Mouse (Mus musculus) telencephalon, adult 2 months (tissue): ENCODE data around the gene Ascc2.
"Not testable (repeated sequence)": the region's sequence is repeated elsewhere in the genome, so short reads cannot be mapped to it uniquely, and the experiment has no call there.

Source experiments
- DNase-seq: peaks from one replicate; pipeline ENCODE4 v3.0.0-alpha.2; 2011; ENCODE audit warnings: low read depth, low spot score

The Ascc2 gene

DNA sequence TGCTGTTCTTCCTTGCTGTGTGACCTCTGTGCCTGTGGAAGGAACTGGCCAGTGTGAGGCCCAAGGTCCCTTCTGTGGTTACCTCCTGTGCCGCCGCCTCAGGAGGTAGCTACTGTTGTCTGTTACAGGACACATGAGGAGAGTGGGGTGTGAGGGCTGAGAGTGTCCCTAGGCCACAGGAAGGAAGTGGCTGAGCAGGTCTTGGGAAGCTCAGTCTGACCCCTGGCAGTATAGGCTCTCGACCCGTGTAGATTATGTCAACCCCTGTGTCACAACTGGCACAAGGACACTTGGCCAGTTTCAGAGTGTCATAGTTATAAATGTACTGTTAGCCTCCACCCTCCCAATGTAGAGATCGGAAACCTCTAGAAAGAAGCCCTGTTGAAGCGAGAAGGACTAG, 46.0 kb downstream of the Ascc2 start:
- DNase-seq = no peak

DNA sequence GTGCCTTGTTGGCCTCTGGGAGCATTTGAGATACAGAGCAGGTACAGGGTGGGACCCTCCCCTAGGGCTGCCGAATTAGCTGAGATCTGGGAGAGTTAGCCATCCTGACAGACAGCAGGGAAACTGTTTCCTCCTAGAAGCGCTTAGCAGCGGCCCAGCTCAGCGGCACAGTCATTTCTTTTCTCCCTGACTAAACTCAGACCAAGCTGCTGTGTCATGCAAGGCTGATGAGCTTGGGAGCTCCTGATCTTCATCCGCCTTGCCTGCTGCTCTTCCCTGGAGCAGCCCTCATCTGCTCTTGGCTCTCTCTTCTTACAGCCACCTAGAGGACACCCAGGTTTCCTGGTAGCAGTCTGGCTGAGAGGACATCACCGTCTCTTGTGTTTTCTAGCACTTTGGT, 46.6 kb downstream of the Ascc2 start:
- DNase-seq = no peak

DNA sequence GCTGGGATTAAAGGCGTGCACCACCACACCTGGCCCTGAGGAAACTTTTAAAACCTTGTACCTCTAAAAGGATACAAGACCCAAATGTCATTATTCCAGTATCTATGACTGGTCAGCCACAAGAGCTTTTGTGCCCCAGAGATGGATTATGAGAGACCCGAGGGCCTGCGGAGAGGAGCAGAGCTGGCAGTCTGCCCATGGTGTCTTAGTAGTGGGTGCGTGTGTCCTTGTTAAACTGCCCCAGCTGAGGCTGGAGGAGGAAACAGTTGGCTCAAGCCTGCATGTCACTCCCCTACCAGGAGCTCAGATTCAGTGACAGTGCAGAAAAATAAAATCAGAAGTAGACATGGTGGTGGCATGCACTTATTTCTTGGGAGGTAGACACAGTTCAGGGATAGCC, 47.5 kb downstream of the Ascc2 start:
- no peak for DNase-seq

DNA sequence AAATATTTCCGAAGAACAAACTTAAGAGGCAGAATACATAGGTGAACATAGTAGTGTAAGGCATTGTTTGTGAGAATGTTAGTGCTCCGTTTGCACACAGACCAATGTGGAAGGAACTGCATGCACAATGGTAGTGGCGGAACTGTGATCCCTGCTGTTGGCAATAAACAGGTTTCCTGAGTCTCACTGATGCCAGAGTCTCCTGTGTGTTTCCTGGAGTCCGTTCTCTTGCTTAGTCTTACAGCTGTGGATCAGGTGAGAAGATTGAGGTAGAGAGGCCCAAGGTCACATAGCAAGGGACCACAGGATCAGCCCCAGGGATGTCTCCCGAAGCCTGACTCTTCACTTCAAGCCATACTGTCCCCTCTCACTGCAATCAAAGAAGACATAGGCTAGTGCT, 48.0 kb downstream of the Ascc2 start:
- DNase-seq = no peak

GRCm38 (mm10) chr11:4687027-4687426, 49.5 kb downstream of the Ascc2 start:
- DNase-seq = no peak

GRCm38 (mm10) chr11:4687874-4688273, 50.3 kb downstream of the Ascc2 start:
- no peak for DNase-seq

DNA sequence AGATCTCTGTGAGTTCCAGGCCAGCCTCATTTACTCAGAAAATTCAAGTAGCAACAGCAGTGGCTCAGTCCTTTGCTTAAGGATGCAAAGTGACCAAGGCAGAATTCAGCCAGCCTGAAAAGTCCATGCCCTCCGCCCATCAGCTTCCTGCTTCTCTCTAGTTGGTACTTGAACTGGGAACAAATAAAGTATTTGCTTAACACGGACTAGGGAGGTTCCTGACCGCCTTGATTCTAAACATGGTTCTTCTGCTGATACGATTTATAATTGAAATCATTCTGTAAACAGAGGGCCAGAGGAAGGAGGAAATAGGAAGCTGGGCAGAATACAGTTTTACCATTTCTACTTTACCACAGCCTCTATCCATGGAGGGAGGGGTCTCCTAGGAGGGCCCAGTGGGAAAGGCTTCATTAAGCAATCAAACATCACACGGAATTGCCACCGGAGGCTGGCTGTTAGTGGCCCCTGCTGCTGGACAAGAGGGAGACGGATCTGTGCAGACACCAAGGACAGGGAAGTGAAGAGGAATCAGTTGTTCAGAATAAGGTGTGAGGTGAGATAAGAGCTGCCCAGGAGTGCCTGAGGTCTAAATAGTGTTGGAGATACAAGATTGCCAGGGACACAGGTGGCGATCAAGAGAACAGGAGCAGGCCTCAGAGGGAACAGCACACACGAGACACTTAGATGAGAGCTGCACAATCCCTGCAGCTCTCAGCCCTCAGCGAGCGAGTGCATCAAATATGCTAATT, 51.3 kb downstream of the Ascc2 start:
- no peak for DNase-seq

- no peak for DNase-seq
Observed at GRCm38 (mm10) chr11:4690353-4690752, 52.8 kb downstream of the Ascc2 start.

DNA sequence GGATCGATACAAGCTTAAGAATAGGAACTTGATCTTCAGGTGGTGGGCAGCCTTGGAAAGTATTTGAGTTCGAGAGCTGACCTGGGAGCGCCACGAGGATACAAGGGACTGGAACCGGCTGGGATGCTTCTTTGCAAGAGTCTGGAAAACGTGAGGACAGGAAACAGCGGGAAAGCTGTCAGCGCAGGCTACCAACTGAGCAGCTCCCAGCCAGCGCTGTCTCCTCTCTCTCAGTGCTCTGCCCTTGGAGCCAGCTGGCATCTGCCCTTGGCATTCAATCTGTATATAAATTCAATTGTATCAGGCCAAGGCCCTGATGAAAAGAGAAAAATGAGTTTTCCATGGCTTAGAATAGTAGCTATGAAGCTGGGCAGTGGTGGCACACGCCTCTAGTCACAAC, 53.7 kb downstream of the Ascc2 start:
- no peak for DNase-seq

DNA sequence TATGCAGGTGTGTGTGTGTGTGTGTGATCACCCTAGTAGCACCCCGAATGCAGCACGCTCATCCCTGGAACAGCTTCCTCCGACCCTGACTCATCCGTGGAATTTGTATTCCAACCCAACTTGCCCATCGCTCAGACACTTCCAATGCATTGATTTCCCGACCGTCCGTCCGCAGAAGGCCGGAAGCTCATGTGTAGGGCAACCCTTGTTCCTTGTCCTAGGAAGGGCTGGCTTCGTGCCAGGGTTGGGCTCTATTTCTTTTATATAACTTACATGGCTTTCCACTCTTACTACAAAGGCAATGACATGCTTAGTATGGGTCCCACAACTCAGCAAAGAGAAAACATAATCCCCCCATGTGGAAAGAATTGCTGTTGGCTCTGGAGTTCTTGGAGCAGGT, 54.6 kb downstream of the Ascc2 start:
- DNase-seq = no peak

- DNase-seq = peak; percentile 66
Observed at GRCm38 (mm10) chr11:4697043-4697983, 59.8 kb downstream of the Ascc2 start.

DNA sequence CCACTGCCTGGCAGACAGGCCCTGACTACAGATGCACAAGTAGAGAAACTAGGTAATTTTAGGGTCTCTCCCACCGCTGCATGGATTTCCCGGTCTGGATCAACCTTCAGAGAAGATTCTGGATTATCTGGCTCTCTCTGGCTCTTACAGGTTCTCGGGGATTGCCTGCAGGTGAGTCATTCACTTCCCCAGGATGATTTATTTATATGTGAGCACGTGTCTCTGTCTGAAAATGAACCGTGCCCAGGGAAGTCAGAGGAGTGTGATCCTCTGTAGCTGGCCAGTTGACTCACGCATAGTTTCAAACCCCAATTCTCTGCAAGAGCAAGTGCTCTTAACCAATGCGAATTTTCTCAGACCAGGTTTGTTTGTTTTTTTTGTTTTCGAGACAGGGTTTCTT, 63.2 kb downstream of the Ascc2 start:
- DNase-seq = no peak

DNA sequence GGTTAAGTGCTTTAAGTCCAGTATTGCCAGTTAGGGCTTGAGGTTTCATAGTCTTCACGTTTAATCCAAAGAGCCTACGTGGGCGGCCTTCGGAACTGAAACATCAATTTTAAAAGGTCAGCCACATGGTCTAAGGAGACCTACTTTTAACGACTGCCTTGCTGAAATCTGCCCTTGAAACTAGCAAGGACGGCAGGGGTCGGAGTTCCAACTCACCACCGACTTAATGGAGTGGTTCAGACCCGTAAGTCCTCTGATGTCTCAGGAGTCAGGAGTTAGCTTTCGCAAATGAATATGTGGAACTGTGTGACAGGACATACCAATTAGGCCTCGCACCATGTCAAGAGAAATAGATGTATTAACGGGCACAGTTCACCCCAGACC, 66.1 kb downstream of the Ascc2 start:
- DNase-seq = no peak

DNA sequence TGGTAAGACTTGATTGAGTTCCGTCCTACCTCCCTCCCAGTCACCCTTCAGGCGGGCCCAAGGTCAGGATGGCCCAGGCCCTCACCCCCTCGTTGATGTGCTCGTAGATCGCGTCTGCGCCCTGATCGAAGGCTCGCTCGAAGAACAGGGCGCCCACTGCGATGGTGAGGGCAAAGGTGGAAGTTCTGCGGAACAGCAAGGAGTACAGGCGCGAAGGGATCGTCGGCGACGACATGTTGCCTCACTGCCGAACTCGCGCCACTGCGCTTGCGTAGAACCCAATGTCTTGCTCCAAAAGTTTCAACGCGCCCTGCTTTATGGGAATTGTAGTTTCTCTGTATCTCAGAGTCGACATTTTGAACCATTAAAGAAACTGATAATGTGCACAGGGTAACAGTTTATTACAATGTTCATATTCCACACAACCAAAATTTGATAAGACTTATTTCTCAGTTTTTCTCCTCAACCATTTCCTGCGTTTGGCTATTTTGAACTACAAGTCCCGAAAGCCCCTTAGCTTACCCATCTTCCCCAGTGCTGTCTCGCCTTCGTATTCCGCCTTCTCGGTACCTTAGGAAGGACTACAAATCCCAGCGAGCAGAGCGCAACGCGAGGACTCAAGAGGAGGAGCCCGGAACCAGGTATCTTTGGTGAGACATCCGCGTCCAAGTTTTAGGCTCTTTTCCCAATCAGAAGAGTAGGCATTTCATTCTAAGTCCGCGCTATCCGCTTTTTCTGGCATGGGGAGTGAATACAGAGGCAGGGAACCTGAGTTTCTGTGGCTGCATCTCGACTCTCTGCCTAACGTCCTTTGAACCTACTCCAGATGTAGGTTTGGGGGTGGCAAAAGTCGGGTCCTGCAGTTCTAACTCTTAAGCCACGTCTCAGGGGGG, 66.8 kb downstream of the Ascc2 start, which contains the start of the genes Uqcr10 and Zmat5:
Gene Uqcr10 (minus strand): TSS at position 271 of the 893 bp plus-strand sequence.
Gene Zmat5 (plus strand): TSS at position 607 of the 893 bp plus-strand sequence.
- DNase-seq = peak; percentile 98

GRCm38 (mm10) chr11:4705178-4705577, 67.6 kb downstream of the Ascc2 start:
- no peak for DNase-seq

- DNase-seq = not testable (repeated sequence)
Observed at GRCm38 (mm10) chr11:4710188-4710587, 72.6 kb downstream of the Ascc2 start.

- no peak for DNase-seq
Observed at GRCm38 (mm10) chr11:4712822-4713221, 75.3 kb downstream of the Ascc2 start.

GRCm38 (mm10) chr11:4714727-4715126, 77.2 kb downstream of the Ascc2 start:
- no peak for DNase-seq

GRCm38 (mm10) chr11:4715596-4715995, 78.0 kb downstream of the Ascc2 start:
- DNase-seq = no peak

GRCm38 (mm10) chr11:4716530-4717236, 79.1 kb downstream of the Ascc2 start:
- DNase-seq = no peak

GRCm38 (mm10) chr11:4718548-4718947, 81.0 kb downstream of the Ascc2 start:
- no peak for DNase-seq
